Mouse (Mus musculus) CH12.LX (cell line): ENCODE data around the gene Dmd. TPM values are rescaled to one million over a fixed set of nuclear protein-coding genes. Genes with fewer than 3 reads are reported as not detected.

Experiments
- DNase-seq: peaks from one replicate; pipeline ENCODE4 v3.0.0-alpha.2; 2013; ENCODE audit errors: extremely low read depth
- H3K27ac ChIP-seq: 2 replicates; pipeline ENCODE4 v1.5.1; 2012; ENCODE audit warnings: low read depth, mild to moderate bottlenecking, control low read depth, moderate library complexity; ENCODE audit not compliant: insufficient read depth
- H3K27me3 ChIP-seq: replicated peaks from 2 replicates; pipeline ENCODE3; 2012; ENCODE audit warnings: inconsistent platforms
- H3K36me3 ChIP-seq, 2 experiments: replicated peaks in 1 of 2; 2 replicates each; pipeline versions ENCODE3 to v1.6.1; 2012; ENCODE audit warnings: inconsistent platforms in 1 of 2, low read length in 1 of 2, mild to moderate bottlenecking in 1 of 2, mixed read lengths in 1 of 2, moderate library complexity in 1 of 2; ENCODE audit not compliant: control insufficient read depth in 1 of 2, insufficient read depth in 1 of 2
- H3K4me1 ChIP-seq, 2 experiments: 2 replicates each; pipeline ENCODE4 v1.6.1; 2012; ENCODE audit warnings: inconsistent platforms in 1 of 2, moderate library complexity in 1 of 2; ENCODE audit not compliant: insufficient read depth in 2 of 2, control insufficient read depth in 1 of 2
- H3K4me2 ChIP-seq: 2 replicates; pipeline ENCODE4 v1.6.1; 2012; ENCODE audit warnings: low read depth, mild to moderate bottlenecking, control low read depth; ENCODE audit not compliant: poor library complexity, insufficient read depth, severe bottlenecking
- H3K4me3 ChIP-seq, 3 experiments: fragments of 150-350 bp in 1 of 3; sonication (generic) in 1 of 3; replicated peaks in 1 of 3; 2 replicates each; pipeline versions ENCODE3 to v1.5.1; 2011 to 2012; ENCODE audit warnings: low read depth in 2 of 3, low read length in 2 of 3, mild to moderate bottlenecking in 2 of 3, moderate library complexity in 2 of 3, control low read depth in 1 of 3, improper control_type of control experiment in 1 of 3, inconsistent platforms in 1 of 3, mixed read lengths in 1 of 3; ENCODE audit not compliant: poor library complexity in 1 of 3
- H3K79me2 ChIP-seq: replicated peaks from 2 replicates; pipeline ENCODE4 v1.6.1; 2012; ENCODE audit warnings: mild to moderate bottlenecking, moderate library complexity; ENCODE audit not compliant: control insufficient read depth, poor library complexity, insufficient read depth, severe bottlenecking; ENCODE audit errors: extremely low read depth
- H3K9ac ChIP-seq: 2 replicates; pipeline ENCODE4 v1.6.1; 2012; ENCODE audit warnings: low read depth, mild to moderate bottlenecking, control low read depth, moderate library complexity; ENCODE audit not compliant: insufficient read depth
- H3K9me3 ChIP-seq: replicated peaks from 2 replicates; pipeline ENCODE3; 2012; ENCODE audit warnings: low read length, inconsistent platforms, mixed read lengths
- BHLHE40 ChIP-seq: IDR thresholded peaks from 2 replicates; pipeline ENCODE4 v1.6.1; 2011; ENCODE audit warnings: mild to moderate bottlenecking, low read depth, low read length, improper control_type of control experiment
- CHD1 ChIP-seq: IDR thresholded peaks from 2 replicates; pipeline ENCODE4 v1.6.1; 2012; ENCODE audit warnings: low read depth, low read length, improper control_type of control experiment, inconsistent platforms
- CHD2 ChIP-seq: IDR thresholded peaks from 2 replicates; pipeline ENCODE4 v1.6.1; 2011; ENCODE audit warnings: low read length, improper control_type of control experiment
- CTCF ChIP-seq, 2 experiments: IDR thresholded peaks in 1 of 2; conservative IDR thresholded peaks in 1 of 2; 2 replicates each; pipeline ENCODE4 v1.5.1; 2011 to 2012; ENCODE audit warnings: low read depth in 2 of 2, low read length in 2 of 2, improper control_type of control experiment in 1 of 2, inconsistent platforms in 1 of 2, mild to moderate bottlenecking in 1 of 2, moderate library complexity in 1 of 2
- ELF1 ChIP-seq: IDR thresholded peaks from 2 replicates; pipeline ENCODE4 v1.6.1; 2014; ENCODE audit warnings: low read depth, mild to moderate bottlenecking, inconsistent platforms, low read length, improper control_type of control experiment
- EP300 ChIP-seq: IDR thresholded peaks from 2 replicates; pipeline ENCODE4 v1.6.1; 2011; ENCODE audit warnings: low read length, improper control_type of control experiment
- HCFC1 ChIP-seq: IDR thresholded peaks from 2 replicates; pipeline ENCODE4 v1.6.1; 2012; ENCODE audit warnings: low read depth, mild to moderate bottlenecking, inconsistent platforms, low read length, improper control_type of control experiment
- JUND ChIP-seq: conservative IDR thresholded peaks from 2 replicates; pipeline ENCODE4 v1.6.1; 2011; ENCODE audit warnings: low read depth, low read length, improper control_type of control experiment
- MAX ChIP-seq: IDR thresholded peaks from 2 replicates; pipeline ENCODE4 v1.6.1; 2011; ENCODE audit warnings: low read length, improper control_type of control experiment
- MAZ ChIP-seq: IDR thresholded peaks from 2 replicates; pipeline ENCODE4 v1.6.1; 2012; ENCODE audit warnings: low read depth, mild to moderate bottlenecking, inconsistent platforms, low read length, improper control_type of control experiment, moderate library complexity
- MEF2A ChIP-seq: IDR thresholded peaks from 2 replicates; pipeline ENCODE4 v1.6.1; 2014; ENCODE audit warnings: low read depth, mild to moderate bottlenecking, inconsistent platforms, low read length, improper control_type of control experiment, borderline replicate concordance
- MYC ChIP-seq: IDR thresholded peaks from 2 replicates; pipeline ENCODE4 v1.6.1; 2011; ENCODE audit warnings: low read depth, mild to moderate bottlenecking, improper control_type of control experiment, low read length
- NRF1 ChIP-seq: IDR thresholded peaks from 2 replicates; pipeline ENCODE4 v1.6.1; 2014; ENCODE audit warnings: low read depth, mild to moderate bottlenecking, inconsistent platforms, low read length, improper control_type of control experiment, moderate library complexity
- PAX5 ChIP-seq: IDR thresholded peaks from 2 replicates; pipeline ENCODE4 v1.6.1; 2012; ENCODE audit warnings: low read length, inconsistent platforms, mixed read lengths
- POLR2AphosphoS2 ChIP-seq: IDR thresholded peaks from 2 replicates; pipeline ENCODE4 v1.6.1; 2011; ENCODE audit warnings: low read depth, low read length, improper control_type of control experiment
- RAD21 ChIP-seq: IDR thresholded peaks from 2 replicates; pipeline ENCODE4 v1.6.1; 2011; ENCODE audit warnings: low read depth, mild to moderate bottlenecking, low read length, improper control_type of control experiment, moderate library complexity
- SIN3A ChIP-seq: IDR thresholded peaks from 2 replicates; pipeline ENCODE4 v1.6.1; 2012; ENCODE audit warnings: low read length, improper control_type of control experiment, inconsistent platforms
- SMC3 ChIP-seq: IDR thresholded peaks from 2 replicates; pipeline ENCODE4 v1.6.1; 2011; ENCODE audit warnings: low read depth, low read length, improper control_type of control experiment
- UBTF ChIP-seq: IDR thresholded peaks from 2 replicates; pipeline ENCODE4 v1.6.1; 2012; ENCODE audit warnings: low read depth, mild to moderate bottlenecking, inconsistent platforms, low read length, improper control_type of control experiment, moderate library complexity
- USF1 ChIP-seq: IDR thresholded peaks from 2 replicates; pipeline ENCODE4 v1.6.1; 2014; ENCODE audit warnings: low read depth, mild to moderate bottlenecking, inconsistent platforms, low read length, improper control_type of control experiment
- ZKSCAN1 ChIP-seq: IDR thresholded peaks from 2 replicates; pipeline ENCODE4 v1.6.1; 2012; ENCODE audit warnings: low read depth, inconsistent platforms, low read length, improper control_type of control experiment, borderline replicate concordance
- dilution Hi-C: fragments of 300-500 bp; cut with MboI; formaldehyde crosslinking; loops from 2 replicates; pipeline ENCODE4 v1.14.3; 2020; ENCODE audit warnings: low sequenced_read_pairs; ENCODE audit not compliant: extremely low pct_unique_long_range_greater_than_20kb, extremely low pct_ligation_motif_present
- in situ Hi-C: fragments of 300-500 bp; cut with MboI; formaldehyde crosslinking; loops from 3 replicates; pipeline ENCODE4 v1.14.3; 2019; ENCODE audit warnings: low sequenced_read_pairs, low pct_ligation_motif_present, low pct_unique_long_range_greater_than_20kb, mixed read lengths
- polyA plus RNA-seq: library from polyadenylated mRNA; unstranded; fragments of >175 nt; gene quantifications from 2 replicates; pipeline ENCODE4 v1.2.1, GENCODE M21; 2012; ENCODE audit warnings: low read depth; ENCODE audit not compliant: insufficient read length
- total RNA-seq, 2 experiments: library from RNA; depleted of rRNA; stranded (reverse); fragments of 300-350 nt in 1 of 2; fragments of >200 nt in 1 of 2; gene quantifications; 2 replicates each; pipeline ENCODE4 v1.2.3; 2012 to 2014

Dmd gene
- total and polyA plus RNA-seq, 3 experiments: 0.81 to 2.7 (median 2.1) TPM

- dilution Hi-C loops: no loop called here
- DNase-seq: no peak
- Histone ChIP-seq H3K27ac (no peak overlapping the region), H3K9ac (no peak overlapping the region), H3K9me3 (no peaks in the 10 kb centered on the region), H3K36me3 (no peaks in the 10 kb centered on the region)
- TF ChIP-seq CHD1: no peak
- no peak for TF ChIP-seq POLR2AphosphoS2
- no peak for TF ChIP-seq MEF2A
- TF ChIP-seq, all 38 proteins: peak for 0
- Histone ChIP-seq H3K4me3 (no peak overlapping the region), H3K79me2 (no peaks in the 10 kb centered on the region), H3K27me3 (no peaks in the 10 kb centered on the region), H3K4me2 (no peak overlapping the region), H3K4me1 (no peaks in the 10 kb centered on the region)
- in situ Hi-C loops: no loop called here
Measured at GRCm38 (mm10) chrX:85093354-85093753, 2144.7 kb downstream of the Dmd start.

- no peaks in the 10 kb centered on the region for H3K27me3 ChIP-seq
- H3K9ac ChIP-seq: no peak overlapping the region
- no peak overlapping the region for H3K4me2 ChIP-seq
- no peak for DNase-seq
- dilution Hi-C loops: no loop called here
- no peaks in the 10 kb centered on the region for H3K36me3 ChIP-seq
- no peaks in the 10 kb centered on the region for H3K9me3 ChIP-seq
- no peaks in the 10 kb centered on the region for H3K79me2 ChIP-seq
- H3K4me3 ChIP-seq: no peak overlapping the region
- no peak overlapping the region for H3K27ac ChIP-seq
- no peaks in the 10 kb centered on the region for H3K4me1 ChIP-seq
- TF ChIP-seq EP300 (no peak), NRF1 (no peak), MYC (no peak), MAZ (no peak), UBTF (no peak), CHD2 (no peak), SIN3A (no peak), ZKSCAN1 (no peak), MAX (no peak), PAX5 (no peak), POLR2AphosphoS2 (no peak), JUND (no peak), SMC3 (no peak), RAD21 (no peak), CTCF (conservative IDR thresholded peaks at IDR 0.05 in 1 of 2, IDR thresholded peaks at IDR 0.05 in 1 of 2; ENCODE audit: low read depth in 2 of 2, low read length in 2 of 2) (no peak), HCFC1 (no peak), ELF1 (no peak), BHLHE40 (no peak), USF1 (no peak)
- TF ChIP-seq, all 38 proteins: peak for 0
- in situ Hi-C loops: no loop called here
Measured at GRCm38 (mm10) chrX:85098691-85099090, 2150.0 kb downstream of the Dmd start.
